Mouse (Mus musculus) midbrain, postnatal 0 days (tissue): ENCODE measurements around the gene Slc27a2. TPM values are rescaled to one million over a fixed set of nuclear protein-coding genes. Genes with fewer than 3 reads are reported as not detected.

Experiments
- ATAC-seq: fragments of 200-750 bp; cut with Nextera tagmentation; 2 replicates; pipeline ENCODE4 v1.8.0; 2017; ENCODE audit warnings: moderate number of reproducible peaks, mild to moderate bottlenecking, moderate TSS enrichment, moderate library complexity; ENCODE audit not compliant: low FRiP score
- DNase-seq: peaks from one replicate; pipeline ENCODE4 v3.0.0-alpha.2; 2015; ENCODE audit warnings: low spot score
- H3K27ac ChIP-seq: fragments of 300-500 bp; sonication (generic); 2 replicates; pipeline ENCODE4 v1.5.1; 2014; ENCODE audit warnings: low read depth, mild to moderate bottlenecking, low read length, mixed read lengths
- H3K27me3 ChIP-seq: fragments of 300-500 bp; sonication (generic); 2 replicates; pipeline ENCODE4 v1.6.1; 2014; ENCODE audit warnings: low read length, control low read depth, mixed read lengths; ENCODE audit not compliant: insufficient read depth
- H3K36me3 ChIP-seq: fragments of 300-500 bp; sonication (generic); 2 replicates; pipeline ENCODE4 v1.6.1; 2014; ENCODE audit warnings: low read length, control low read depth, mixed read lengths; ENCODE audit not compliant: insufficient read depth
- H3K4me1 ChIP-seq: fragments of 300-500 bp; sonication (generic); 2 replicates; pipeline ENCODE4 v1.6.1; 2014; ENCODE audit warnings: mild to moderate bottlenecking, control low read depth, antibody characterized with exemption, low read length, mixed read lengths; ENCODE audit not compliant: insufficient read depth
- H3K4me2 ChIP-seq: fragments of 300-500 bp; sonication (generic); 2 replicates; pipeline ENCODE4 v1.6.1; 2014; ENCODE audit warnings: low read depth, mild to moderate bottlenecking, low read length, mixed read lengths; ENCODE audit not compliant: poor library complexity, severe bottlenecking
- H3K4me3 ChIP-seq: fragments of 300-500 bp; sonication (generic); 2 replicates; pipeline ENCODE4 v1.5.1; 2014; ENCODE audit warnings: low read depth, mild to moderate bottlenecking, low read length, moderate library complexity
- H3K9ac ChIP-seq: fragments of 300-500 bp; sonication (generic); replicated peaks from 2 replicates; pipeline ENCODE4 v1.6.1; 2014; ENCODE audit warnings: mild to moderate bottlenecking, low read length, moderate library complexity, mixed read lengths; ENCODE audit not compliant: poor library complexity, severe bottlenecking
- H3K9me3 ChIP-seq: fragments of 300-500 bp; sonication (generic); 2 replicates; pipeline ENCODE4 v1.6.1; 2016; ENCODE audit warnings: low read length, control low read depth
- CTCF ChIP-seq: IDR thresholded peaks from 2 replicates; pipeline ENCODE4 v1.5.1; 2016; ENCODE audit warnings: antibody characterized with exemption, mild to moderate bottlenecking
- WGBS: fragments of 180-500 bp; shearing (Covaris S2); extraction: QIAGEN DNeasy Blood & Tissue Kit; methylation state at CpG from one replicate; pipeline ENCODE4 v1.1.7; 2014; 5-methylcytosine and 5-hydroxymethylcytosine counted together
- polyA plus RNA-seq: library from polyadenylated mRNA; unstranded; fragments of >200 nt; fragmentation: Nextera tagmentation; extraction: Ambion mirVana; gene quantifications from 2 replicates; pipeline ENCODE4 v1.2.1, GENCODE M21; 2015
- total RNA-seq: library from RNA; depleted of rRNA; stranded (reverse); fragments of >200 nt; gene quantifications from 2 replicates; pipeline ENCODE4 v1.2.3, GENCODE M21; 2014

Gene Slc27a2
- total and polyA plus RNA-seq, 2 experiments from 2014 or later, result 10.7 to 10.9 TPM

DNA sequence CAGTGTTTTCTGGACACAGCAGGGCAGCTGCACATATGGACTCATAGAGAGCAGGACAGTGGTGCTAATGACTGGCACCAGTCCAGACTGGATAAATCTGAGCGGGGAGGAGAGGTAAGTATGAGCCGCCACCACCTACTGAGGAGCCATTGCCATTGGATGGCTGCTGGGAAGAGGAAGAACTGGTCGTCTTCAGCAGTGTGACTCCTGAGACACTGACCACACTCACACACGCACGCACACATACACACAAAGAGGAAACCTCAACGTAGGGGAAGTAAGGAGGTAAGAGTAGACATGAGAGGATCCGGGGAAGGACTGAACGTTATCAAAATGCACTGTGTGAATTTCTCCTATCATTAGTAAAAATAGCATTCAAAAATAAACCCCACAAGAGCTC is 24.7 kb upstream of the Slc27a2 start:
- no peak overlapping the region for H3K4me3 ChIP-seq
- no peaks in the 10 kb centered on the region for H3K9me3 ChIP-seq
- ATAC-seq (no peak), DNase-seq (no peak)
- TF ChIP-seq CTCF, result no peak
- WGBS, result 88% methylated on average over 8 of the region's 8 CpGs
- no peaks in the 10 kb centered on the region for H3K27me3 ChIP-seq
- H3K4me2 ChIP-seq, result no peak overlapping the region
- H3K36me3 ChIP-seq, result no peaks in the 10 kb centered on the region
- no peak overlapping the region for H3K27ac ChIP-seq
- no peak overlapping the region for H3K9ac ChIP-seq
- H3K4me1 ChIP-seq, result no peaks in the 10 kb centered on the region

DNA sequence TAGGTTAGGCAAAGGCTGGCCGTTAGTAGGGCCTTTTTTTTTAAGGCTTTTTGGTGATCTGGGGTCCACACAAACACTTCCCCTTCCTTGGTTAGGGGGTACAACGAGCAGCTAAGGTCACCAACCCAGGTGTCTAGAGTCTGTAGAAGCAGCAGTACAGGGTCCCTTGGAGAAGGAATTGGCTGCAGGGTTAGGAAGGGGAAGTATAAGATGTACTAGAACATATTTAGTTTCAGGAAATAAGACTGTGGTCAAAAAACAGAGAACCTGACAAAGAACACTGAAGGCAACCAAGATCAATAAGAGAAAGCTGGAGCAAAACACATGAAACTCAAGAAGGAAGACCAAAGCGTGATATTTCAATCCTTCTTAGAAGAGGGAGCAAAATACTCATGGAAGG is 21.6 kb upstream of the Slc27a2 start:
- Histone ChIP-seq H3K27ac (no peak overlapping the region), H3K9me3 (no peaks in the 10 kb centered on the region), H3K4me1 (no peaks in the 10 kb centered on the region), H3K9ac (no peak overlapping the region), H3K36me3 (no peaks in the 10 kb centered on the region), H3K27me3 (no peaks in the 10 kb centered on the region), H3K4me3 (no peak overlapping the region), H3K4me2 (no peak overlapping the region)
- TF ChIP-seq CTCF, result no peak
- 83% methylated on average over 3 of the region's 3 CpGs for WGBS
- ATAC-seq (no peak), DNase-seq (no peak)

DNA sequence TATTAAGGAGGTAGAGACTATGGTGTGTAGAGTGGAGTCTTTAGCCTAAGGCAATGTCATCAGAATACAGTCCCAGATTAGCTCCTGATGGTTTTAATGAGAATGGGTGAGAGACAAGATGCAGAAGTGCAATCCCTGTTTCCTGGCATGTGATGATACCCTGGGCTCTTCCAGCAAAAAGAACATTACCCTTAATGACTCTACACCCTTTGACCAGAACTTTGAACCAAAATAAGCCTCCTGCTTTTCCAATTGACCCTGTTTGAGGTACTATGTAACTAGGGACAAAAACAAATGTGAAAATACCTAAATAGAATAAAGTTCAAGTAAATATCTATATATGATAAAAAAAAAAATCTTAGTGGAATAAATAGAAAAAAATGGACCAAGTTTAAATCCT is 14.6 kb upstream of the Slc27a2 start:
- no peak overlapping the region for H3K9ac ChIP-seq
- no peak for TF ChIP-seq CTCF
- no peaks in the 10 kb centered on the region for H3K36me3 ChIP-seq
- no peaks in the 10 kb centered on the region for H3K4me1 ChIP-seq
- H3K4me2 ChIP-seq, result no peak overlapping the region
- no peaks in the 10 kb centered on the region for H3K27me3 ChIP-seq
- ATAC-seq (no peak), DNase-seq (no peak)
- H3K4me3 ChIP-seq, result no peak overlapping the region
- H3K9me3 ChIP-seq, result no peaks in the 10 kb centered on the region
- H3K27ac ChIP-seq, result no peak overlapping the region

DNA sequence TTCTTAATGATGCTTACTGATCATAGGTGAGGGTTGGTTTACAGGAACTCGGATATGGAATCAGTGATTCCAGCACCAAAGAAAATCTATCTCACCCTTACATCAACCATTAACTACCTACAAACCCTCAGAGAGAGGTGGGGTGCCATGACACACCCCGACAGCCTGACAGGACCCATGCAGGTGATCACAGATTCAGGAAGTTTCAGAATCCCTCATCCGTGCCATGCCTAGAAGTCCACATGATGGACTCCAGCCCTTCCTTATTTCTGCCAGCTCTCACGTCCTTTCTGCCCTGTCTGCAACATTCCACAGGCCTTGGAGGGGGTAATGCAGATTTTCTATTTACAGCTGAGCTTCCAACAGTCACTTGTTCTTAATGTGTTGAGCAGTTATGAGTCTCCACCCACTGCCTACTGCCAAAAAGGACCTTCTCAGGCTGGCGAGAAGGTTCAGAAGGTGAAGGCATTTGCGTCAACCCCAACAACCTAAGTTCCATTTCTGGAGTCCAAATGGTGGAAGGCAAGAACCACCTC is 11.7 kb upstream of the Slc27a2 start:
- WGBS, result 93% methylated on average over 6 of the region's 6 CpGs
- ATAC-seq (no peak), DNase-seq (no peak)
- Histone ChIP-seq H3K27ac (no peak overlapping the region), H3K4me3 (no peak overlapping the region), H3K9ac (no peak overlapping the region), H3K4me2 (no peak overlapping the region), H3K4me1 (no peaks in the 10 kb centered on the region), H3K36me3 (no peaks in the 10 kb centered on the region), H3K9me3 (no peaks in the 10 kb centered on the region), H3K27me3 (no peaks in the 10 kb centered on the region)
- TF ChIP-seq CTCF, result no peak

DNA sequence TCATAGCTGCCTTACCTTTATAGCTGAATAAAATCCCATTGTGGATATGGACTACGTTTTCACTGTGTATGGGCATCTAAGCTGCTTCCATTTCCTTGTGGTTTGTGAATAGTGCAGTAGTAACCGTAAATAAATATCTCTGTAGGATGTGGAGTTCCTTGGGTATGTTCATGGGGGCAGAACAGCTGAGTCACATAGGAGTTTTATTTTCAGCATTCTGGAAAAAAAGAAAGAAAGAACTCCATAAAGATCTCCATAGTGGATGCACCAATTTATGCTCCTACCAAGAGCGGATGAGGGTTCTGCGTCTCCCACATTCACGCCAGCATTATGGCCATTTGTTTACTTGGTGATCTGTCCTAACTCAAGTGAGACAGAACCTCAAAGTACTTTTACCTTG is 10.0 kb upstream of the Slc27a2 start:
- no peak overlapping the region for H3K4me2 ChIP-seq
- no peak overlapping the region for H3K4me3 ChIP-seq
- DNase-seq (no peak), ATAC-seq (no peak)
- H3K4me1 ChIP-seq, result no peaks in the 10 kb centered on the region
- H3K9me3 ChIP-seq, result no peaks in the 10 kb centered on the region
- no peaks in the 10 kb centered on the region for H3K27me3 ChIP-seq
- no peak overlapping the region for H3K27ac ChIP-seq
- WGBS, result 93% methylated on average over 5 of the region's 5 CpGs
- H3K36me3 ChIP-seq, result no peaks in the 10 kb centered on the region
- H3K9ac ChIP-seq, result no peak overlapping the region
- TF ChIP-seq CTCF, result no peak

DNA sequence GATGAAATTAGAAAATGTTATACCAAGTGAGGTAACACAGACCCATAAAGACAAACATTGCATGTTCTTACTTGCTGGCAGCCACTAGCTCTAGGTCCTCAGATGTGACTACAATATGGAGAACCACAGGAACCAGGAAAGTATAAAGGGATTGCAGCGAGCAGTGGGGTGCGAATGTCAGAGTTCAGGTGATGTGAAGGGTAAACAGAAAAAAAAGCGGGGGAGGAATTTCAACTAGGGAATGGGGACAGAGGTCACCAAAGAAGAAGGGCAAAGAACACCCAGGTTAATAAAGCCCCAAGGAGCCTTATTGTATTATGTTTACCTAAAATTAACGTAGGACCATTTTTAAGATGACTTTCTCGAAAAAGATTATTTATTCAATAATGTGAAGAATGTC is 6.9 kb upstream of the Slc27a2 start:
- ATAC-seq (no peak), DNase-seq (no peak)
- H3K36me3 ChIP-seq, result no peaks in the 10 kb centered on the region
- no peaks in the 10 kb centered on the region for H3K4me1 ChIP-seq
- no peak overlapping the region for H3K9ac ChIP-seq
- TF ChIP-seq CTCF, result no peak
- H3K4me3 ChIP-seq, result no peak overlapping the region
- H3K27ac ChIP-seq, result no peak overlapping the region
- no peaks in the 10 kb centered on the region for H3K9me3 ChIP-seq
- H3K4me2 ChIP-seq, result no peak overlapping the region
- 72% methylated on average over 5 of the region's 5 CpGs for WGBS
- no peaks in the 10 kb centered on the region for H3K27me3 ChIP-seq

DNA sequence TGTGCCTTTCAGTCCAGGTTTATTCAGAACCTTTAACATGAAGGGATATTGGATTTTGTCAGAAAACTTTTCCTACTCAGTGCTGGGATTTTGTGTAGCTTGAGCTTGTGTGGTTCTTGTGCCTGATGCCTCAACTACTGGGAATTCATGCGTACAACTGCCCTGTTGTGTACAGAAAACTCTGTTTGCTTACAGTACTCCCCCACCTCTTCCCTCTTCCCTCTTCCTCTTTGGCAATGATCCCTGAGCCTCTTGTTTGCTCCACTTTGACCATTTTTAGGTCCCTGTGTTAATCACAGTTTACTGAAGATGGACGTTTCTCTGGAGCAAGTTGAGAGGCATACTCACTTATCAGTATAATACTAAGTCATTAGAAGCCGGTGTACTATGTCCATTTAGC is 5.8 kb upstream of the Slc27a2 start:
- WGBS, result 90% methylated on average over 3 of the region's 3 CpGs
- no peaks in the 10 kb centered on the region for H3K9me3 ChIP-seq
- DNase-seq (no peak), ATAC-seq (no peak)
- H3K4me1 ChIP-seq, result no peaks in the 10 kb centered on the region
- no peaks in the 10 kb centered on the region for H3K36me3 ChIP-seq
- no peak for TF ChIP-seq CTCF
- no peaks in the 10 kb centered on the region for H3K27me3 ChIP-seq
- H3K4me2 ChIP-seq, result no peak overlapping the region
- no peak overlapping the region for H3K9ac ChIP-seq
- no peak overlapping the region for H3K27ac ChIP-seq
- no peak overlapping the region for H3K4me3 ChIP-seq
